Mouse (Mus musculus) MEL (cell line): ENCODE results near the gene Pigc. TPM values are rescaled to one million over a fixed set of nuclear protein-coding genes. Genes with fewer than 3 reads are reported as not detected.

ENCODE experiments used
- DNase-seq: peaks from one replicate; pipeline ENCODE4 v3.0.0; 2011; ENCODE audit warnings: low read depth, low spot score
- H3K27ac ChIP-seq: 2 replicates; pipeline ENCODE4 v1.5.1; 2012; ENCODE audit warnings: low read depth, mild to moderate bottlenecking, control low read depth, low read length, moderate library complexity; ENCODE audit not compliant: control insufficient read depth
- H3K27me3 ChIP-seq, 2 experiments: fragments of 150-350 bp in 1 of 2; sonication (generic) in 1 of 2; 2 replicates each; pipeline ENCODE4 v1.6.1; 2012; ENCODE audit warnings: low read length in 2 of 2, mild to moderate bottlenecking in 2 of 2, improper control_type of control experiment in 1 of 2, moderate library complexity in 1 of 2; ENCODE audit not compliant: insufficient read depth in 2 of 2, control insufficient read depth in 1 of 2
- H3K36me3 ChIP-seq, 2 experiments: 2 replicates each; pipeline ENCODE4 v1.6.1; 2012 to 2014; ENCODE audit warnings: low read length in 2 of 2, improper control_type of control experiment in 1 of 2, inconsistent platforms in 1 of 2, mild to moderate bottlenecking in 1 of 2; ENCODE audit not compliant: insufficient read depth in 2 of 2, control insufficient read depth in 1 of 2
- H3K4me1 ChIP-seq, 2 experiments: fragments of 150-350 bp in 1 of 2; sonication (generic) in 1 of 2; 2 replicates each; pipeline ENCODE4 v1.6.1; 2012; ENCODE audit warnings: low read length in 2 of 2, improper control_type of control experiment in 1 of 2, mild to moderate bottlenecking in 1 of 2; ENCODE audit not compliant: insufficient read depth in 2 of 2, control insufficient read depth in 1 of 2
- H3K4me3 ChIP-seq, 2 experiments: fragments of 150-350 bp in 1 of 2; sonication (generic) in 1 of 2; 2 replicates each; pipeline ENCODE4 v1.5.1; 2012; ENCODE audit warnings: low read depth in 2 of 2, low read length in 2 of 2, mild to moderate bottlenecking in 2 of 2, moderate library complexity in 2 of 2, control low read depth in 1 of 2, improper control_type of control experiment in 1 of 2; ENCODE audit not compliant: control insufficient read depth in 1 of 2, insufficient read depth in 1 of 2
- H3K79me2 ChIP-seq: 2 replicates; pipeline ENCODE4 v1.6.1; 2012; ENCODE audit warnings: mild to moderate bottlenecking, low read length, moderate library complexity; ENCODE audit not compliant: control insufficient read depth, poor library complexity, insufficient read depth
- H3K9ac ChIP-seq: 2 replicates; pipeline ENCODE4 v1.6.1; 2012; ENCODE audit warnings: low read depth, mild to moderate bottlenecking, control low read depth, low read length, moderate library complexity; ENCODE audit not compliant: control insufficient read depth, poor library complexity, severe bottlenecking
- H3K9me3 ChIP-seq: fragments of 150-350 bp; sonication (generic); replicated peaks from 2 replicates; pipeline ENCODE4 v1.6.1; 2012; ENCODE audit warnings: mild to moderate bottlenecking, low read length, improper control_type of control experiment, moderate library complexity; ENCODE audit not compliant: insufficient read depth
- BHLHE40 ChIP-seq: IDR thresholded peaks from 2 replicates; pipeline ENCODE4 v1.6.1; 2012; ENCODE audit warnings: low read depth, mild to moderate bottlenecking, inconsistent platforms, low read length, improper control_type of control experiment, borderline replicate concordance
- CHD1 ChIP-seq: IDR thresholded peaks from 2 replicates; pipeline ENCODE4 v1.6.1; 2012; ENCODE audit warnings: low read depth, mild to moderate bottlenecking, inconsistent platforms, low read length, improper control_type of control experiment
- CTCF ChIP-seq, 3 experiments: IDR thresholded peaks in 2 of 3; conservative IDR thresholded peaks in 1 of 3; 2 replicates each; pipeline ENCODE4 v1.5.1; 2011 to 2012; ENCODE audit warnings: low read length in 3 of 3, low read depth in 2 of 3, mild to moderate bottlenecking in 2 of 3, improper control_type of control experiment in 1 of 3, inconsistent platforms in 1 of 3, mixed read lengths in 1 of 3, moderate library complexity in 1 of 3; ENCODE audit not compliant: control insufficient read depth in 1 of 3, insufficient read depth in 1 of 3, poor library complexity in 1 of 3, severe bottlenecking in 1 of 3
- E2F4 ChIP-seq: IDR thresholded peaks from 2 replicates; pipeline ENCODE4 v1.6.1; 2011; ENCODE audit warnings: low read depth, low read length, improper control_type of control experiment, borderline replicate concordance
- EP300 ChIP-seq, 2 experiments: IDR thresholded peaks; 2 replicates each; pipeline ENCODE4 v1.6.1; 2011; ENCODE audit warnings: improper control_type of control experiment in 2 of 2, low read length in 2 of 2, low read depth in 1 of 2, mild to moderate bottlenecking in 1 of 2
- GATA1 ChIP-seq: IDR thresholded peaks from 2 replicates; pipeline ENCODE4 v1.6.1; 2011; ENCODE audit warnings: low read depth, low read length, improper control_type of control experiment
- JUND ChIP-seq: IDR thresholded peaks from 2 replicates; pipeline ENCODE4 v1.6.1; 2011; ENCODE audit warnings: low read depth, mild to moderate bottlenecking, improper control_type of control experiment, low read length
- KAT2A ChIP-seq: conservative IDR thresholded peaks from 2 replicates; pipeline ENCODE4 v1.6.1; 2012; ENCODE audit warnings: low read depth, low read length, improper control_type of control experiment, inconsistent platforms
- MAFK ChIP-seq: IDR thresholded peaks from 2 replicates; pipeline ENCODE4 v1.6.1; 2011; ENCODE audit warnings: low read depth, mild to moderate bottlenecking, low read length, improper control_type of control experiment, borderline replicate concordance
- MAX ChIP-seq: IDR thresholded peaks from 2 replicates; pipeline ENCODE4 v1.6.1; 2011; ENCODE audit warnings: low read length, improper control_type of control experiment
- MAZ ChIP-seq: IDR thresholded peaks from 2 replicates; pipeline ENCODE4 v1.6.1; 2012; ENCODE audit warnings: low read depth, mild to moderate bottlenecking, inconsistent platforms, low read length, improper control_type of control experiment
- MEF2A ChIP-seq: IDR thresholded peaks from 2 replicates; pipeline ENCODE4 v1.6.1; 2014; ENCODE audit warnings: low read depth, mild to moderate bottlenecking, inconsistent platforms, low read length, improper control_type of control experiment; ENCODE audit not compliant: poor library complexity, insufficient replicate concordance, severe bottlenecking; ENCODE audit errors: extremely low read depth
- MYC ChIP-seq: IDR thresholded peaks from 2 replicates; pipeline ENCODE4 v1.6.1; 2011; ENCODE audit warnings: low read depth, mild to moderate bottlenecking, low read length, improper control_type of control experiment, moderate library complexity
- POLR2A ChIP-seq, 2 experiments: IDR thresholded peaks; 2 replicates each; pipeline ENCODE4 v1.6.1; 2011 to 2012; ENCODE audit warnings: low read length in 2 of 2, mild to moderate bottlenecking in 2 of 2, control low read depth in 1 of 2, improper control_type of control experiment in 1 of 2, low read depth in 1 of 2, moderate library complexity in 1 of 2; ENCODE audit not compliant: control insufficient read depth in 1 of 2, insufficient read depth in 1 of 2, poor library complexity in 1 of 2
- POLR2AphosphoS2 ChIP-seq: IDR thresholded peaks from 2 replicates; pipeline ENCODE4 v1.6.1; 2011; ENCODE audit warnings: low read length, improper control_type of control experiment
- RAD21 ChIP-seq: IDR thresholded peaks from 2 replicates; pipeline ENCODE4 v1.6.1; 2011; ENCODE audit warnings: mild to moderate bottlenecking, low read depth, low read length, improper control_type of control experiment
- RCOR1 ChIP-seq: IDR thresholded peaks from 2 replicates; pipeline ENCODE4 v1.6.1; 2012; ENCODE audit warnings: low read depth, mild to moderate bottlenecking, inconsistent platforms, low read length, improper control_type of control experiment
- SIN3A ChIP-seq: IDR thresholded peaks from 2 replicates; pipeline ENCODE4 v1.6.1; 2012; ENCODE audit warnings: low read length, improper control_type of control experiment, inconsistent platforms
- SMC3 ChIP-seq: IDR thresholded peaks from 2 replicates; pipeline ENCODE4 v1.6.1; 2011; ENCODE audit warnings: low read depth, low read length, improper control_type of control experiment
- TBP ChIP-seq: IDR thresholded peaks from 2 replicates; pipeline ENCODE4 v1.8.0; 2011; ENCODE audit warnings: low read depth, low read length, improper control_type of control experiment
- UBTF ChIP-seq: IDR thresholded peaks from 2 replicates; pipeline ENCODE4 v1.6.1; 2012; ENCODE audit warnings: low read depth, mild to moderate bottlenecking, inconsistent platforms, low read length, improper control_type of control experiment, moderate library complexity, borderline replicate concordance; ENCODE audit not compliant: insufficient read depth
- ZC3H11A ChIP-seq: IDR thresholded peaks from 2 replicates; pipeline ENCODE4 v1.6.1; 2012; ENCODE audit warnings: low read depth, mild to moderate bottlenecking, inconsistent platforms, low read length, improper control_type of control experiment
- ZKSCAN1 ChIP-seq: IDR thresholded peaks from 2 replicates; pipeline ENCODE4 v1.6.1; 2012; ENCODE audit warnings: low read depth, mild to moderate bottlenecking, inconsistent platforms, low read length, improper control_type of control experiment, moderate library complexity
- ZNF384 ChIP-seq: IDR thresholded peaks from 2 replicates; pipeline ENCODE4 v1.6.1; 2012; ENCODE audit warnings: low read depth, mild to moderate bottlenecking, inconsistent platforms, low read length, improper control_type of control experiment
- polyA plus RNA-seq, 2 experiments: library from polyadenylated mRNA; stranded (reverse) in 1 of 2; unstranded in 1 of 2; fragments of >175 nt in 1 of 2; fragments of >200 nt in 1 of 2; gene quantifications; 2 replicates each; pipeline versions ENCODE4 v1.2.1 to v1.2.4; 2012; ENCODE audit warnings: low replicate concordance in 2 of 2, low read depth in 1 of 2; ENCODE audit not compliant: insufficient read length in 2 of 2, insufficient read depth in 1 of 2, missing spikeins in 1 of 2
- total RNA-seq: library from RNA; depleted of rRNA; stranded (reverse); fragments of 300-350 nt; gene quantifications from 2 replicates; pipeline ENCODE4 v1.2.3, GENCODE M21; 2012

Pigc gene
- total and polyA plus RNA-seq, 3 experiments, result 4.2 to 9.8 TPM; not detected in 1

DNA sequence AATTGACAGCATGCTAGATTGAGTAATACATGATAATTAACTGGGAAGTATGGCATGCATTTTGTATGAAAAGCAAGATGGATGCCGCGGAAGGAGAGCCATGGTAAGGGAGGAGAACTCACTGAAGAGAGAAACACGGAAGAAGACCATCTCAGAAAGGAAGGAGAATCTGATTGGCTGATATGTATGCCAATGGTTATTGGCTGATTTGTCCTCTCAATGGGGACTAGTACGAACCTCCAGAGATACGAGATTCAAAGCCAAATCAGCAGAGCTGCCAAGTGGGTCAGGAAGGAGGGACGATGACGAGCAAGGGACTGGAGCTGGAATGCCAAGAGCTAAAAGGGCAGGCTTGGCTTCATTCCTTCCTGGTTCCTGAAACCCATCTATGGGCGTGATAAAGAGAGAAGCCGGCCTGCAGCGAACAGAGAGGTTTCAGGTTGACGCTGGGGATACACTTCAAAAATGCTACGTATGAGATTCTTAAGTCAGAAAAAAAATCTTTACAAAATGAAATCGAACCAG lies 43.6 kb upstream of the Pigc start:
- Histone ChIP-seq H3K36me3 (no peaks in the 10 kb centered on the region), H3K27me3 (0 out of 4 replicates have a peak, but pooled peaks cover 0 to 1% of the 10 kb centered on the region in 2 experiments), H3K9me3 (no peaks in the 10 kb centered on the region), H3K9ac (no peak overlapping the region), H3K27ac (no peak overlapping the region), H3K4me1 (no peaks in the 10 kb centered on the region), H3K79me2 (no peaks in the 10 kb centered on the region), H3K4me3 (no peak overlapping the region)
- TF ChIP-seq BHLHE40, result no peak
- no peak for TF ChIP-seq MAX
- no peak for TF ChIP-seq SIN3A
- TF ChIP-seq POLR2AphosphoS2, result no peak
- TF ChIP-seq RAD21, result no peak
- no peak for TF ChIP-seq ZKSCAN1
- no peak for TF ChIP-seq MAFK
- TF ChIP-seq TBP, result no peak
- TF ChIP-seq E2F4, result no peak
- TF ChIP-seq MAZ, result no peak
- no peak for TF ChIP-seq ZNF384
- no peak for TF ChIP-seq GATA1
- TF ChIP-seq MYC, result no peak
- TF ChIP-seq RCOR1, result no peak
- TF ChIP-seq ZC3H11A, result no peak
- no peak for TF ChIP-seq KAT2A
- TF ChIP-seq CHD1, result no peak
- TF ChIP-seq CTCF (IDR thresholded peaks at IDR 0.05 in 2 of 3, conservative IDR thresholded peaks at IDR 0.05 in 1 of 3; ENCODE audit: control insufficient read depth in 1 of 3, insufficient read depth in 1 of 3, low read depth in 2 of 3, low read length in 3 of 3, poor library complexity in 1 of 3, severe bottlenecking in 1 of 3), result no peak
- no peak for DNase-seq

DNA sequence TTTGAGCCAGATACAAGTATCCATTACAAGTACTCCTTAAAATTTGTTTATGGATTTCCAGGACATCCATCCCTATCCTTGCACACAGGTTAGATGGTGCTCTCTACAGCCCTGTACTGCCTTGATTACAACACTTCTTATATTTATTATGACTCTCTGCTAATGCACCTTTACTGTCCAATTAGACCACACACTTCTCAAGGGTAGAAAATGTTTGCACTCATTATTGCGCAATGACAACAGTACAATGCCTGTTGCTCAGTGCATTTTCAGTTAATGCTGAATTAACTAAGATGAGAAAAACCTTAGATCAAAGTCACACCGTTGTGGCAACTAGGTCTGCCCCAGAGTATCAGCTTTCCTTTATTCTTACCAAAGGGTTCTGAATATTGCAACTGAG lies 41.0 kb upstream of the Pigc start:
- Histone ChIP-seq H3K4me3 (no peak overlapping the region), H3K27me3 (0 out of 4 replicates have a peak, but pooled peaks cover 0 to 2% of the 10 kb centered on the region in 2 experiments), H3K9me3 (no peaks in the 10 kb centered on the region), H3K9ac (no peak overlapping the region), H3K27ac (no peak overlapping the region), H3K36me3 (no peaks in the 10 kb centered on the region), H3K4me1 (no peaks in the 10 kb centered on the region), H3K79me2 (no peaks in the 10 kb centered on the region)
- TF ChIP-seq MEF2A (no peak), CHD1 (no peak), POLR2A (IDR thresholded peaks at IDR 0.05; ENCODE audit: control insufficient read depth in 1 of 2, insufficient read depth in 1 of 2, low read depth in 1 of 2, low read length in 2 of 2, poor library complexity in 1 of 2) (no peak), SMC3 (no peak), POLR2AphosphoS2 (no peak), ZC3H11A (no peak), KAT2A (no peak), JUND (no peak), EP300 (IDR thresholded peaks at IDR 0.05; ENCODE audit: low read depth in 1 of 2, low read length in 2 of 2) (no peak), UBTF (no peak), E2F4 (no peak)
- DNase-seq, result no peak
